Mouse (Mus musculus) forebrain, embryonic 13.5 days (tissue): ENCODE measurements around the gene Pla2g4b. TPM values are rescaled to one million over a fixed set of nuclear protein-coding genes. Genes with fewer than 3 reads are reported as not detected.

ENCODE experiments used
- ATAC-seq: fragments of 200-750 bp; cut with Nextera tagmentation; 2 replicates; pipeline ENCODE4 v1.8.0; 2017
- H3K27ac ChIP-seq: fragments of 300-500 bp; sonication (generic); 2 replicates; pipeline ENCODE4 v1.5.1; 2015; ENCODE audit warnings: inconsistent platforms, mild to moderate bottlenecking, moderate library complexity
- H3K27me3 ChIP-seq: fragments of 300-500 bp; sonication (generic); 2 replicates; pipeline ENCODE4 v1.6.1; 2015; ENCODE audit warnings: mild to moderate bottlenecking, inconsistent platforms
- H3K36me3 ChIP-seq: fragments of 300-500 bp; sonication (generic); 2 replicates; pipeline ENCODE4 v1.6.1; 2015; ENCODE audit warnings: mild to moderate bottlenecking, inconsistent platforms; ENCODE audit not compliant: poor library complexity, severe bottlenecking
- H3K4me1 ChIP-seq: fragments of 300-500 bp; sonication (generic); 2 replicates; pipeline ENCODE4 v1.6.1; 2015; ENCODE audit warnings: inconsistent platforms
- H3K4me2 ChIP-seq: fragments of 300-500 bp; sonication (generic); 2 replicates; pipeline ENCODE4 v1.6.1; 2015; ENCODE audit warnings: inconsistent platforms, mild to moderate bottlenecking, moderate library complexity
- H3K4me3 ChIP-seq: fragments of 300-500 bp; sonication (generic); 2 replicates; pipeline ENCODE4 v1.5.1; 2015; ENCODE audit warnings: mild to moderate bottlenecking, inconsistent platforms
- H3K9ac ChIP-seq: fragments of 300-500 bp; sonication (generic); 2 replicates; pipeline ENCODE4 v1.6.1; 2015; ENCODE audit warnings: mild to moderate bottlenecking, inconsistent platforms
- H3K9me3 ChIP-seq: fragments of 300-500 bp; sonication (generic); replicated peaks from 2 replicates; pipeline ENCODE4 v1.6.1; 2016; ENCODE audit warnings: inconsistent platforms
- WGBS: fragments of 180-500 bp; shearing (Covaris S2); methylation state at CpG from one replicate; pipeline ENCODE4 v1.1.7; 2015; 5-methylcytosine and 5-hydroxymethylcytosine counted together
- polyA plus RNA-seq: library from polyadenylated mRNA; unstranded; fragments of >200 nt; fragmentation: Nextera tagmentation; extraction: Ambion mirVana; gene quantifications from 2 replicates; pipeline ENCODE4 v1.2.1, GENCODE M21; 2015

Gene Pla2g4b
- polyA plus RNA-seq, 1 experiment from 2014 or later = 1.5 TPM

GRCm38 (mm10) chr2:120026984-120027949 lies 6.0 kb upstream of the Pla2g4b start, which contains the start of the genes Jmjd7 and Gm28042:
Jmjd7 (plus strand) TSS chr2:120027483.
Gm28042 (plus strand) TSS chr2:120027493.
- peak within 1 kb of the TSS; percentile 83 for H3K9ac ChIP-seq
- peaks cover 15% of the 10 kb centered on the region for H3K4me1 ChIP-seq
- no peaks in the 10 kb centered on the region for H3K9me3 ChIP-seq
- H3K4me2 ChIP-seq = peak within 1 kb of the TSS; percentile 65
- peak within 1 kb of the TSS; percentile 74 for H3K4me3 ChIP-seq
- no peaks in the 10 kb centered on the region for H3K27me3 ChIP-seq
- peak; percentile 90 for ATAC-seq
- H3K36me3 ChIP-seq = peaks cover 65% of the 10 kb centered on the region
- H3K27ac ChIP-seq = peak within 1 kb of the TSS; percentile 76
- WGBS = 6% methylated on average over 50 of the region's 50 CpGs

- peak overlapping the region; percentile 74 for H3K4me3 ChIP-seq
- peaks cover 15% of the 10 kb centered on the region for H3K4me1 ChIP-seq
- peak overlapping the region; percentile 76; the same call in 1 of the 2 replicates for H3K27ac ChIP-seq
- peak overlapping the region; percentile 65 for H3K4me2 ChIP-seq
- peak; percentile 37; the same call in 1 of the 2 replicates for ATAC-seq
- H3K27me3 ChIP-seq = no peaks in the 10 kb centered on the region
- peak overlapping the region; percentile 83 for H3K9ac ChIP-seq
- no peaks in the 10 kb centered on the region for H3K9me3 ChIP-seq
- 50% methylated on average over 3 of the region's 3 CpGs for WGBS
- peaks cover 65% of the 10 kb centered on the region for H3K36me3 ChIP-seq
These were observed 5.3 kb upstream of the Pla2g4b start for GRCm38 (mm10) chr2:120027950-120028331.

- H3K4me1 ChIP-seq = peaks cover 15% of the 10 kb centered on the region
- H3K9ac ChIP-seq = no peak overlapping the region
- no peak overlapping the region for H3K4me3 ChIP-seq
- H3K27ac ChIP-seq = no peak overlapping the region
- H3K36me3 ChIP-seq = peaks cover 66% of the 10 kb centered on the region
- no peak for ATAC-seq
- no peaks in the 10 kb centered on the region for H3K9me3 ChIP-seq
- WGBS = 84% methylated on average over 8 of the region's 8 CpGs
- no peak overlapping the region for H3K4me2 ChIP-seq
- no peaks in the 10 kb centered on the region for H3K27me3 ChIP-seq
These were observed 2.8 kb upstream of the Pla2g4b start for GRCm38 (mm10) chr2:120030380-120030779.

- H3K4me2 ChIP-seq = no peak overlapping the region
- H3K9me3 ChIP-seq = no peaks in the 10 kb centered on the region
- no peak overlapping the region for H3K27ac ChIP-seq
- WGBS = 83% methylated on average over 5 of the region's 5 CpGs
- H3K4me3 ChIP-seq = no peak overlapping the region
- ATAC-seq = no peak
- H3K9ac ChIP-seq = 0 out of 2 replicates have a peak overlapping the region, but pooled peaks have one; percentile 18
- H3K36me3 ChIP-seq = peaks cover 96% of the 10 kb centered on the region
- H3K4me1 ChIP-seq = peaks cover under 1% of the 10 kb centered on the region; the same call in 1 of the 2 replicates
- H3K27me3 ChIP-seq = no peaks in the 10 kb centered on the region
These were observed 509 bp downstream of the Pla2g4b start for GRCm38 (mm10) chr2:120033726-120034125.

- Histone ChIP-seq H3K4me3 (no peak overlapping the region), H3K9me3 (no peaks in the 10 kb centered on the region), H3K27me3 (no peaks in the 10 kb centered on the region), H3K4me1 (no peaks in the 10 kb centered on the region), H3K9ac (no peak overlapping the region), H3K4me2 (no peak overlapping the region), H3K27ac (no peak overlapping the region), H3K36me3 (peaks cover 99% of the 10 kb centered on the region)
- WGBS = 94% methylated on average over 9 of the region's 9 CpGs
- ATAC-seq = no peak
These were observed 4.5 kb downstream of the Pla2g4b start for GRCm38 (mm10) chr2:120037744-120038143.

GRCm38 (mm10) chr2:120040991-120041390 lies 7.8 kb downstream of the Pla2g4b start:
- H3K4me1 ChIP-seq = no peaks in the 10 kb centered on the region
- ATAC-seq = no peak
- H3K27ac ChIP-seq = no peak overlapping the region
- peaks cover 68% of the 10 kb centered on the region for H3K36me3 ChIP-seq
- H3K4me2 ChIP-seq = no peak overlapping the region
- WGBS = 94% methylated on average over 5 of the region's 5 CpGs
- H3K9ac ChIP-seq = no peak overlapping the region
- H3K4me3 ChIP-seq = no peak overlapping the region
- H3K9me3 ChIP-seq = no peaks in the 10 kb centered on the region
- no peaks in the 10 kb centered on the region for H3K27me3 ChIP-seq

- H3K27me3 ChIP-seq = no peaks in the 10 kb centered on the region
- WGBS = 54% methylated on average over 4 of the region's 4 CpGs
- ATAC-seq = no peak
- peaks cover 36% of the 10 kb centered on the region for H3K36me3 ChIP-seq
- no peaks in the 10 kb centered on the region for H3K4me1 ChIP-seq
- H3K27ac ChIP-seq = no peak overlapping the region; the same call in 1 of the 2 replicates
- no peak overlapping the region for H3K4me2 ChIP-seq
- no peak overlapping the region for H3K4me3 ChIP-seq
- no peaks in the 10 kb centered on the region for H3K9me3 ChIP-seq
- no peak overlapping the region for H3K9ac ChIP-seq
These were observed 10.9 kb downstream of the Pla2g4b start for GRCm38 (mm10) chr2:120044101-120044603.

- no peak overlapping the region for H3K9ac ChIP-seq
- H3K36me3 ChIP-seq = peaks cover 31% of the 10 kb centered on the region
- no peak overlapping the region for H3K27ac ChIP-seq
- no peak for ATAC-seq
- no peak overlapping the region for H3K4me2 ChIP-seq
- H3K4me1 ChIP-seq = no peaks in the 10 kb centered on the region
- H3K27me3 ChIP-seq = no peaks in the 10 kb centered on the region
- no peak overlapping the region for H3K4me3 ChIP-seq
- 79% methylated on average over 3 of the region's 3 CpGs for WGBS
- no peaks in the 10 kb centered on the region for H3K9me3 ChIP-seq
These were observed 11.5 kb downstream of the Pla2g4b start for GRCm38 (mm10) chr2:120044676-120045075.

- no peak overlapping the region for H3K4me3 ChIP-seq
- no peaks in the 10 kb centered on the region for H3K9me3 ChIP-seq
- no peak overlapping the region for H3K27ac ChIP-seq
- no peak for ATAC-seq
- no peaks in the 10 kb centered on the region for H3K4me1 ChIP-seq
- 77% methylated on average over 14 of the region's 14 CpGs for WGBS
- H3K27me3 ChIP-seq = no peaks in the 10 kb centered on the region
- peaks cover 11% of the 10 kb centered on the region for H3K36me3 ChIP-seq
- H3K4me2 ChIP-seq = no peak overlapping the region
- H3K9ac ChIP-seq = no peak overlapping the region
These were observed 13.5 kb downstream of the Pla2g4b start for GRCm38 (mm10) chr2:120046486-120047310.

- H3K36me3 ChIP-seq = no peaks in the 10 kb centered on the region
- H3K27ac ChIP-seq = no peak overlapping the region
- H3K4me2 ChIP-seq = no peak overlapping the region
- no peak for ATAC-seq
- no peaks in the 10 kb centered on the region for H3K9me3 ChIP-seq
- H3K27me3 ChIP-seq = no peaks in the 10 kb centered on the region
- no peak overlapping the region for H3K4me3 ChIP-seq
- peak overlapping the region; percentile 30; the same call in 1 of the 2 replicates for H3K9ac ChIP-seq
- WGBS = 79% methylated on average over 9 of the region's 9 CpGs
- H3K4me1 ChIP-seq = no peaks in the 10 kb centered on the region
These were observed 15.0 kb downstream of the Pla2g4b start for GRCm38 (mm10) chr2:120048173-120048572.

GRCm38 (mm10) chr2:120049632-120050274 lies 16.5 kb downstream of the Pla2g4b start:
- Histone ChIP-seq H3K36me3 (no peaks in the 10 kb centered on the region), H3K27ac (no peak overlapping the region), H3K9me3 (no peaks in the 10 kb centered on the region), H3K4me1 (no peaks in the 10 kb centered on the region), H3K9ac (no peak overlapping the region), H3K4me3 (no peak overlapping the region), H3K27me3 (no peaks in the 10 kb centered on the region), H3K4me2 (no peak overlapping the region)
- ATAC-seq = no peak
- 60% methylated on average over 10 of the region's 10 CpGs for WGBS
